Mouse (Mus musculus): ENCODE data around the gene Pgm2l1. TPM values are rescaled to one million over a fixed set of nuclear protein-coding genes. Genes with fewer than 3 reads are reported as not detected.
A peak's percentile ranks its signal among the peaks of the same experiment; 100 is the strongest.
"Not testable (repeated sequence)": the region's sequence is repeated elsewhere in the genome, so short reads cannot be mapped to it uniquely, and the experiment has no call there.

The Pgm2l1 gene
- polyA plus RNA-seq, 1 experiment from 2014 or later: 14.9 TPM

- DNase-seq (ENCODE audit: low spot score) (peak; percentile 53), ATAC-seq (ENCODE audit: low FRiP score) (no peak)
- H3K27me3 ChIP-seq (ENCODE audit: control insufficient read depth, insufficient read depth, low read length): no peaks in the 10 kb centered on the region
- no peak overlapping the region for H3K4me2 ChIP-seq (replicated peaks; ENCODE audit: low read depth, low read length)
- 68% methylated on average over 7 of the region's 7 CpGs for WGBS
- H3K4me3 ChIP-seq (ENCODE audit: low read depth, low read length): no peak overlapping the region
- H3K36me3 ChIP-seq (ENCODE audit: control insufficient read depth, insufficient read depth, low read length): no peaks in the 10 kb centered on the region
- H3K9ac ChIP-seq (ENCODE audit: low read depth, low read length): no peak overlapping the region
- H3K27ac ChIP-seq (ENCODE audit: low read depth, low read length): no peak overlapping the region
- H3K9me3 ChIP-seq (ENCODE audit: control insufficient read depth, low read length): no peaks in the 10 kb centered on the region
- no peaks in the 10 kb centered on the region for H3K4me1 ChIP-seq (replicated peaks; ENCODE audit: control insufficient read depth, insufficient read depth, low read length)
These were observed 7.2 kb downstream of the Pgm2l1 start for GRCm38 (mm10) chr7:100234264-100234885.

GRCm38 (mm10) chr7:100238271-100238670, 11.1 kb downstream of the Pgm2l1 start:
- ATAC-seq (ENCODE audit: low FRiP score) (no peak), DNase-seq (ENCODE audit: low spot score) (no peak)
- Histone ChIP-seq H3K4me2 (replicated peaks; ENCODE audit: low read depth, low read length) (no peak overlapping the region), H3K9ac (ENCODE audit: low read depth, low read length) (no peak overlapping the region), H3K4me1 (replicated peaks; ENCODE audit: control insufficient read depth, insufficient read depth, low read length) (no peaks in the 10 kb centered on the region), H3K27me3 (ENCODE audit: control insufficient read depth, insufficient read depth, low read length) (no peaks in the 10 kb centered on the region), H3K27ac (ENCODE audit: low read depth, low read length) (no peak overlapping the region), H3K36me3 (ENCODE audit: control insufficient read depth, insufficient read depth, low read length) (no peaks in the 10 kb centered on the region), H3K4me3 (ENCODE audit: low read depth, low read length) (no peak overlapping the region), H3K9me3 (ENCODE audit: control insufficient read depth, low read length) (no peaks in the 10 kb centered on the region)
- WGBS: 89% methylated on average over 1 of the region's 1 CpGs

- WGBS: 87% methylated on average over 2 of the region's 2 CpGs
- Histone ChIP-seq H3K4me3 (ENCODE audit: low read depth, low read length) (no peak overlapping the region), H3K9ac (ENCODE audit: low read depth, low read length) (no peak overlapping the region), H3K4me1 (replicated peaks; ENCODE audit: control insufficient read depth, insufficient read depth, low read length) (no peaks in the 10 kb centered on the region), H3K4me2 (replicated peaks; ENCODE audit: low read depth, low read length) (no peak overlapping the region), H3K27me3 (ENCODE audit: control insufficient read depth, insufficient read depth, low read length) (no peaks in the 10 kb centered on the region), H3K36me3 (ENCODE audit: control insufficient read depth, insufficient read depth, low read length) (no peaks in the 10 kb centered on the region), H3K9me3 (ENCODE audit: control insufficient read depth, low read length) (no peaks in the 10 kb centered on the region), H3K27ac (ENCODE audit: low read depth, low read length) (no peak overlapping the region)
- no peak for ATAC-seq (ENCODE audit: low FRiP score)
- DNase-seq (ENCODE audit: low spot score): no peak
These were observed 13.4 kb downstream of the Pgm2l1 start for GRCm38 (mm10) chr7:100240601-100241000.

GRCm38 (mm10) chr7:100243007-100243406, 15.8 kb downstream of the Pgm2l1 start:
- Histone ChIP-seq H3K27me3 (ENCODE audit: control insufficient read depth, insufficient read depth, low read length) (no peaks in the 10 kb centered on the region), H3K4me1 (replicated peaks; ENCODE audit: control insufficient read depth, insufficient read depth, low read length) (no peaks in the 10 kb centered on the region), H3K9me3 (ENCODE audit: control insufficient read depth, low read length) (no peaks in the 10 kb centered on the region), H3K36me3 (ENCODE audit: control insufficient read depth, insufficient read depth, low read length) (no peaks in the 10 kb centered on the region), H3K4me3 (ENCODE audit: low read depth, low read length) (no peak overlapping the region), H3K4me2 (replicated peaks; ENCODE audit: low read depth, low read length) (no peak overlapping the region), H3K27ac (ENCODE audit: low read depth, low read length) (no peak overlapping the region), H3K9ac (ENCODE audit: low read depth, low read length) (no peak overlapping the region)
- ATAC-seq (ENCODE audit: low FRiP score) (no peak), DNase-seq (ENCODE audit: low spot score) (no peak)
- 74% methylated on average over 1 of the region's 1 CpGs for WGBS

- Histone ChIP-seq H3K36me3 (ENCODE audit: control insufficient read depth, insufficient read depth, low read length) (no peaks in the 10 kb centered on the region), H3K4me3 (ENCODE audit: low read depth, low read length) (no peak overlapping the region), H3K4me2 (replicated peaks; ENCODE audit: low read depth, low read length) (no peak overlapping the region), H3K27ac (ENCODE audit: low read depth, low read length) (no peak overlapping the region), H3K27me3 (ENCODE audit: control insufficient read depth, insufficient read depth, low read length) (no peaks in the 10 kb centered on the region), H3K4me1 (replicated peaks; ENCODE audit: control insufficient read depth, insufficient read depth, low read length) (no peaks in the 10 kb centered on the region), H3K9me3 (ENCODE audit: control insufficient read depth, low read length) (no peaks in the 10 kb centered on the region), H3K9ac (ENCODE audit: low read depth, low read length) (no peak overlapping the region)
- WGBS: 93% methylated on average over 4 of the region's 4 CpGs
- DNase-seq (ENCODE audit: low spot score) (no peak), ATAC-seq (ENCODE audit: low FRiP score) (no peak)
These were observed 17.0 kb downstream of the Pgm2l1 start for GRCm38 (mm10) chr7:100244225-100244624.

GRCm38 (mm10) chr7:100245176-100245575, 18.0 kb downstream of the Pgm2l1 start:
- no peak overlapping the region for H3K27ac ChIP-seq (ENCODE audit: low read depth, low read length)
- no peak overlapping the region for H3K9ac ChIP-seq (ENCODE audit: low read depth, low read length)
- H3K27me3 ChIP-seq (ENCODE audit: control insufficient read depth, insufficient read depth, low read length): no peaks in the 10 kb centered on the region
- no peaks in the 10 kb centered on the region for H3K9me3 ChIP-seq (ENCODE audit: control insufficient read depth, low read length)
- DNase-seq (ENCODE audit: low spot score): no peak
- no peaks in the 10 kb centered on the region for H3K4me1 ChIP-seq (replicated peaks; ENCODE audit: control insufficient read depth, insufficient read depth, low read length)
- no peak overlapping the region for H3K4me3 ChIP-seq (ENCODE audit: low read depth, low read length)
- no peak overlapping the region for H3K4me2 ChIP-seq (replicated peaks; ENCODE audit: low read depth, low read length)
- 92% methylated on average over 3 of the region's 3 CpGs for WGBS
- no peaks in the 10 kb centered on the region for H3K36me3 ChIP-seq (ENCODE audit: control insufficient read depth, insufficient read depth, low read length)
- ATAC-seq (ENCODE audit: low FRiP score): no peak

- Histone ChIP-seq H3K4me3 (ENCODE audit: low read depth, low read length) (no peak overlapping the region), H3K4me2 (replicated peaks; ENCODE audit: low read depth, low read length) (no peak overlapping the region), H3K27ac (ENCODE audit: low read depth, low read length) (no peak overlapping the region), H3K9ac (ENCODE audit: low read depth, low read length) (no peak overlapping the region), H3K27me3 (ENCODE audit: control insufficient read depth, insufficient read depth, low read length) (no peaks in the 10 kb centered on the region), H3K4me1 (replicated peaks; ENCODE audit: control insufficient read depth, insufficient read depth, low read length) (no peaks in the 10 kb centered on the region), H3K9me3 (ENCODE audit: control insufficient read depth, low read length) (no peaks in the 10 kb centered on the region), H3K36me3 (ENCODE audit: control insufficient read depth, insufficient read depth, low read length) (peaks cover 4% of the 10 kb centered on the region; the same call in 1 of the 2 replicates)
- 90% methylated on average over 5 of the region's 5 CpGs for WGBS
- ATAC-seq (ENCODE audit: low FRiP score) (no peak), DNase-seq (ENCODE audit: low spot score) (no peak)
These were observed 23.5 kb downstream of the Pgm2l1 start for GRCm38 (mm10) chr7:100250667-100251066.

- Histone ChIP-seq H3K36me3 (ENCODE audit: control insufficient read depth, insufficient read depth, low read length) (no peaks in the 10 kb centered on the region), H3K9ac (ENCODE audit: low read depth, low read length) (no peak overlapping the region), H3K4me1 (replicated peaks; ENCODE audit: control insufficient read depth, insufficient read depth, low read length) (no peaks in the 10 kb centered on the region), H3K27me3 (ENCODE audit: control insufficient read depth, insufficient read depth, low read length) (no peaks in the 10 kb centered on the region), H3K27ac (ENCODE audit: low read depth, low read length) (no peak overlapping the region), H3K4me3 (ENCODE audit: low read depth, low read length) (no peak overlapping the region), H3K9me3 (ENCODE audit: control insufficient read depth, low read length) (no peaks in the 10 kb centered on the region), H3K4me2 (replicated peaks; ENCODE audit: low read depth, low read length) (no peak overlapping the region)
- ATAC-seq (ENCODE audit: low FRiP score): no peak
- no peak for DNase-seq (ENCODE audit: low spot score)
- 81% methylated on average over 3 of the region's 3 CpGs for WGBS
These were observed 35.2 kb downstream of the Pgm2l1 start for GRCm38 (mm10) chr7:100262350-100262749.

GRCm38 (mm10) chr7:100264934-100265333, 37.7 kb downstream of the Pgm2l1 start:
- not testable (repeated sequence) for DNase-seq (ENCODE audit: low spot score); H3K9ac ChIP-seq (ENCODE audit: low read depth, low read length); H3K27ac ChIP-seq (ENCODE audit: low read depth, low read length); H3K4me2 ChIP-seq (replicated peaks; ENCODE audit: low read depth, low read length); H3K36me3 ChIP-seq (ENCODE audit: control insufficient read depth, insufficient read depth, low read length); H3K9me3 ChIP-seq (ENCODE audit: control insufficient read depth, low read length); H3K4me1 ChIP-seq (replicated peaks; ENCODE audit: control insufficient read depth, insufficient read depth, low read length); H3K4me3 ChIP-seq (ENCODE audit: low read depth, low read length); H3K27me3 ChIP-seq (ENCODE audit: control insufficient read depth, insufficient read depth, low read length); ATAC-seq (ENCODE audit: low FRiP score)
- 59% methylated on average over 15 of the region's 17 CpGs for WGBS

Measured in hindbrain, embryonic 11.5 days (tissue).